Mouse (Mus musculus): ENCODE measurements around the gene Gm28551.
"Not testable (repeated sequence)": the region's sequence is repeated elsewhere in the genome, so short reads cannot be mapped to it uniquely, and the experiment has no call there.

The Gm28551 gene

DNA sequence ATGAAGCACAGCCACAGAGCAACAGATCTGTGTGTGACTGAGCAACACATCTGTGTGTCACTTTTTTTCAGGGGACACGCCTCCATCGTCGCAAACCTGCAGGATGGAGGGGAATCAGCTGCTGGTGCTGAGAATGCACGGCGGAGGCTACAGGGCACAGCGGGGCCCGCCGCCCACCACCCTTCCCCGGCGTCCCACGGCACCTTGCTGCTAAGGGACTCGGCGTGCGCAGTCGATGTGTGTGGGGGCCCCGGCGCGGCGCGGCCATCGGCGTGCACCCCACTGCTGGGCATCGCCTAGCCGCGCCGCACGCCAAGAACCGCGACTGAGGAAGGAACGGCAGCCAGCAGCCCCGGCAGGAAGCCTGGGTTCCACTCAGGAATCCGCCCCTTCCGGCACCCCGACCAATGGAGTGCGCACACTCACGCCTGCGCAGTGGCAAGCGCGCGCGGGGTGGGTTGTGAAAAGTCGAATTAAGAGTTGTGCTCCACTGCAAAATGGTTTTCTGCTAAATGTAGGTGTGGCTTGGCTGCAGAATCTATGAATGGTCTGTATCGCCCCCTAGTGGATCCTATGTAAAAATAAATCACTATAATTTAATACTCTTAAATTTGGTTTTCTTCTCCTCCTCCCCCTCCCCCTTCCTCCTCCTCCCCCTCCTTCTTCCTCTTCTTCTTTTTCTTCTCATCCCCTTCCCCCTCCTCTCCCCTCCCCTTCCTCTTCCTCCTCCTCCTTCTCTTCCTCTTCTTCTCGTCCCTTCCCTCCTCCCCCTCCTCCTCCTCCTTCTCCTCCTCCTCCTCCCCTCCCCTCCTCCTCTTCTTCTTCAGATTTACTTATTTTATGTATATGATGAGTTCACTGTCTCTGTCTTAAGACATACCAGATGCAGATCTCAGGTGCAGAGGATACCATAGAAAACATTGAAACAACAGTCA lies at the start of gene Gm28551, which contains the start of the genes Asdurf and Asnsd1:
Gene Gm28551, minus strand, starts transcription at position 341 of the 935 bp plus-strand sequence.
Gene Asdurf, minus strand, starts transcription at position 293 of the 935 bp plus-strand sequence.
Gene Asnsd1, minus strand, starts transcription at position 426 of the 935 bp plus-strand sequence.
- in situ Hi-C loops (cut with MboI, MseI): loop anchor here (5.0 to 10.0 kb wide), 2 partner anchors 55 to 398 kb away; partner anchors contain the start of genes Gm28778, Ormdl1 and Pms1

DNA sequence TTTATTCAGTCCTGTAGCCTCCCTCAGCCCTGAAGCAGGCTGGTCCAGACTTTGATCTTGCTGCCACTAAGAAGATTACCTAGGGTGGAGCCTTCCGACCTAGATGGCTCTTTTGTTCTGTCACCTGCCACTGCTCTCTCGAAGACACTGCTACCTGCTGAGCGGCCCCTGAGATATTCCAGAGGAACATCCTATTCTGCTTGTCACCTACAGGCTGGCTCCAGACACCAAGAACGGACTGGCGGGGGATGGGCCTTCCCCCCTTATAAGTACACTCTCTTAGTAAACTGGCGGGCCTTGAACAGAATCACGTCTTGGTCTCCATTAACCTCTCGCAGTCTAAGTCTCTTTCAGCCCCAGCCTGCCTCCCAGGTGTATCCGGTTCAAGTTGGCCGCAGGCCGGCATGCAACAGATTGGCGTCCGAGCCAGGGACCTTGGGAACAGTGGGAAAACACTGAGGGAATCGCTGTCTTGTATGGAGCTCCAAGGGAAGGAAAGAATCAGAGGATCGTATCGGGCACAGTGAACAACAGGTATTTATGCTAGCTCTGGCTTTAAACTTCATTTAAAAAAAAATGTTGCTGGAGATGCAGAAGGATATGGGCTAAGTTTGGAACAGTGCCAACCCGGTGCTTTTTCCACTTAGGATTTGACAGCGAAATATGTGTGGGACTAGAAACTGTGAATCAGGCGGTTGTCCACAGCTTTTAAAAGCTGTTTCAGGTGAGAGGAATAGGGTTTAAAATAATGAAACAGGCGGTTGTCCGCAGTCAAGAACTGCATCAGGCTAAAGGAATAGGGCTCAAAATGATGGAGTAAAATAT lies 41.7 kb upstream of the Gm28551 start:
- in situ Hi-C loops (cut with MboI, MseI): not testable (repeated sequence)

DNA sequence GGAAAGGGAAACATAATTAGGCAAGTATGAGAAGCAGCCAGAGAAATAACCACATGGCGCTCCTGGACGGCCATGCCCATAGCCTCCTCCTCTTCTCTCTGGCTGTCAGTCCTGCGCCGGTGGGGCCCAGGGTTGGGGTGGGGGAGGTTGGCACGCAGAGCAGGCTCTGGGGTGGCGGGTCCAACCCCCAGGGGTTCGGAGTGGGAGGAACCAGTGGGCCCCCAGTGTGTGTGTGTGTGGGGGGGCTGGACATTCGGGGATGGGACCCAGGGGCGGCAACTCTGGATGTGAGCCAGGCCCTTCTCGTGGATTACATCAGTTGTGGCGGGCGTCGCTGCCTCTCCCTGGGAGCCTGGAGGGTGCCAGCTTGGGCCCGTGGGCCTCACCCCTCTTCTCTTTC lies 36.3 kb upstream of the Gm28551 start:
- in situ Hi-C loops (cut with MboI, MseI): no loop called here

DNA sequence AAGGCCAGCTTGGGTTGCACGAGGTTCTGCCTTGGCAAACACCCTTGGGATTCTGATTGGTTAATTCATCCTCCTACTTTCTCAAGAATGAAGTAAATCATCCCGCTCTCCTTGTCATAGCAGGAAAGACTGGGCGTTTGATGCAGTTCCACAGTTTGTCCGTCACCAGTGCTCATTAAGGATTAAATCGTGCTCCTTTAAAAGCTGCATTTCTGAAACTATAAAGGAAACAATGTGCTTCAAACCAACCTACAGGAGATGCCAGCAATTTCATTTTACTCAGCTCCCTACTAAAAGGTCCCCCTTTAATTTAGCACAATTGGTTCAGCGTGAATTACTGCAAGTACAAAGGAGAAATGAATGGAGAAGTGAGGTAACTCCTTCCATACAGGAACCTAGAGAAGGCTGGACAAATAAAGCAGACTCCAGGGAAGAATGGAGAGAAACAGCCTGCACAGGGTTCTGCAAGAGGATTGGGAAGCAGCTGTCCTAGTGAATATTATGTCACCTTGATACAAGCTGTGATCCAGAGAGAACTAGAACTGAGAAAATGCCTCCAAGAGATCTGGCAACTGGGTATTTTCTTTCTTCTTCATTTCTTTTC lies 31.7 kb upstream of the Gm28551 start:
- in situ Hi-C loops (cut with MboI, MseI): no loop called here

DNA sequence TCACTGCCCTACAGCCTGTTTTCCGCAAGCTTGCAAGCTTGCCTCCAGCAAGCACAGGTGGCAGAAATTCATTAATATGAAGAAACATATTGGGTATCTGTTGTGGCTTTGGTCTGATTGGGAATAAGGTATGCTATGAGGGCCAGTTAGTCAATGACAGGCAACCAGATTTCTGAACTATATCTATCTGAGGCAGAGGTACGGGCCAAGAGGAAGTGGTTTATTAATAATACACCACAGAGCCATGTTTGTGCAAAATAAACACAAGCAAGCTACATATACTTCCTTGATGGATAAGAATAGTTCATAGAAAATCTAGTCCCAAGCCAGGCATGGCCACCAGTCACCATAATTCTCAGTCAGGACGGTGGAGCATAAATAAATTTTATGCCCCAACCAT lies 25.3 kb upstream of the Gm28551 start:
- in situ Hi-C loops (cut with MboI, MseI): loop anchor here (10.0 kb wide), 1 partner anchor 283 kb away; no protein-coding TSS in a partner anchor

DNA sequence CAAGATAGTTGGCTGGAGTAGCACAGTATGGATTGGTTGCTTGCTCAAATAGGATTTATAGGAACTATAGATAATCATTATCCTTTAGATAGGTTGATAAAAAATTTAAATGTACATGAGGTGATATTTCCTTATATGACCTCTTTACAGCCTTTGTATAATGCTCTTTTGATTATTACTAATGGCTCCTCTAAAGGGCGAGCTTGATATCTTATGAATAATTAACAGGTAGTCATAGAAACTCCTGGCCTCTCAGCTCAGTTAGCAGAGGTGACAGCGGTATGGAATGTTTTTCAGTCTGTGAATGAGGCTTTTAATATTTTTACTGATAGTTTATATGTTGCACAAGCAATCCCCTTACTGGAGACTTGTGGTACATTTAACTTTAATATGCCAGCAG lies 23.5 kb upstream of the Gm28551 start:
- in situ Hi-C loops (cut with MboI, MseI): loop anchor here (10.0 kb wide), 1 partner anchor 281 kb away; no protein-coding TSS in a partner anchor

DNA sequence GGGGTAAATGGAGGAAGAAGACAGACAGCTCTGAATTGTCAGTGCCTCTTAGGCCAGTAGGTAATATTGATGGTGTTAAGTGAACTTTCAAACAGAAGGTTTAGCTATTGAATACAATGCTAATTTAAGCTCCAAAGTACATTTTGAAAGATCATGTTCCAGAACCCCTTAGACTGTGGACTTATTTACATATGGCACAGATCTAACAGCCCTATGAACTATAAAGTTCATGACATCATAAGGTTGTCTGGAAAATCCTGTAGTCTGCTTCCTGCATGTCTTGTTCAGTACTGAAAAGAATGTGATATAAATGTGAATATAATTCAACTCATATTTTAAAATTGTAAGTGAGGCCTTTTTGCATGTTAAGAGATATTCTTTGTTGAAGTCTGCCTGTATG lies 6.5 kb upstream of the Gm28551 start:
- in situ Hi-C loops (cut with MboI, MseI): loop anchor here (10.0 kb wide), 1 partner anchor 404 kb away; no protein-coding TSS in a partner anchor

DNA sequence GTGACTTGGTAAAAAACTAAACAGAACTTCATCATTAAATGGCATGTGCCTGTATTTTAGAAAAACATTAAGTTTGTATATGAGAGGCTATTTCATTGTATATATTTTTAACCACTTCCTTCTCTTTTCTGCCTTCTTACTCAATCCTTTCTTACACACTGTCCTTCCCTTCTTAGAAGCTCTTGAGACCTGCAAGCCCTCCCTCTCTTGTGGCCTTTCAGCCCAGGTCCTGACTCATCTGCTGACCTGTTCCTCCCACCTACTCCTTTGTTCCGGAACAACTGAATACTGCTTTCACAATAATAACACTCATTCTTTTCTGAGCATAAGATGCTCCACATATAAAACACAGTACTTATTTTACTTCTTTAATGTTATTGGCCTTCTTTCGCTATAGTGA lies 11.4 kb downstream of the Gm28551 start:
- in situ Hi-C loops (cut with MboI, MseI): no loop called here

DNA sequence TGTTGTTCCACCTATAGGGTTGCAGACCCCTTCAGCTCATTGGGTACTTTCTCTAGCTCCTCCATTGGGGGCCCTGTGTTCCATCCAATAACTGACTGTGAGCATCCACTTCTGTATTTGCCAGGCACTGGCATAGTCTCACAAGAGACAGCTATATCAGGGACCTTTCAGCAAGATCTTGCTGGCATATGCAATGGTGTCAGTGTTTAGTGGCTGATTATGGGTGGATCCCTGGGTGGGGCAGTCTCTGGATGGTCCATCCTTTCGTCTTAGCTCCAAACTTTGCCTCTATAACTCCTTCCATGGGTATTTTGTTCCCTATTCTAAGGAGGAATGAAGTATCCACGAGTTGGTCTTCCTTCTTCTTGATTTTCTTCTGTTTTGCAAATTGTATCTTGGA lies 15.1 kb downstream of the Gm28551 start:
- in situ Hi-C loops (cut with MboI, MseI): not testable (repeated sequence)

DNA sequence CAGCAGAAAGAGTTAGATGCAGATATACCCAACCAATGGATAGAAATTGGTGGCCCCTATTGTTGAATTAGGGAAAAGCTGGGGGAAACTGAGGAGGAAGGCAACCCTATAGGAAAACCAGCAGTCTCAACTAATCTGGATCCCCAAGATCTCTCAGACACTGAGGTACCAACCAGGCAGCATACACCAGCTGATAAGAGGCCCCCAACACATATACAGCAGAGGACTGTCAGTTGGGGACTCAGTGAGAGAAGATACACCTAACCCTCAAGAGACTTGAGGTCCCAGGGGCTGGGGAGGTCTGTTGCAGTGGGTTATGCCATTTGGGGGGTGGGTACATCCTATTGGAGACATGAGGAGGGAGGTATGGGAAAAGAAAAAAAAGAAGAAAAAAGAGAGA lies 17.0 kb downstream of the Gm28551 start:
- in situ Hi-C loops (cut with MboI, MseI): no loop called here

DNA sequence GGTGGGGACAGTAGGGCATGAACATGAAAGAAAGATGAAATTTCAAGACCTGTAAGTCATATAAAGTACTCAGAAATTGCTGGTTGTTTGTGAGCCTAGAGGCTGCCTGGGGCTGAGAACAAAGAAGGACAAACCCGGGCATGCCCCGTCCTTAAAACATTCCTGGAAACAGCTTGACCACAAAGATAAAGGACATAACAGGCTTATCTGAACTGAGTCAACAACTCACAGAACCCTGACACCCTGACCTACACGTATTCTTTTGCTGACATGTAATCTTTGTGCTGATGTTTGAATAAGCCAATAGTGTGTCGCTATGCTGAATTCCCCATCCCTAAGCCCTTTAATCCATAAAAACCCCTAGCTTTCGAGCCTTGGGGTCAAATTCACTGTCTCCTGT lies 18.9 kb downstream of the Gm28551 start:
- in situ Hi-C loops (cut with MboI, MseI): not testable (repeated sequence)

DNA sequence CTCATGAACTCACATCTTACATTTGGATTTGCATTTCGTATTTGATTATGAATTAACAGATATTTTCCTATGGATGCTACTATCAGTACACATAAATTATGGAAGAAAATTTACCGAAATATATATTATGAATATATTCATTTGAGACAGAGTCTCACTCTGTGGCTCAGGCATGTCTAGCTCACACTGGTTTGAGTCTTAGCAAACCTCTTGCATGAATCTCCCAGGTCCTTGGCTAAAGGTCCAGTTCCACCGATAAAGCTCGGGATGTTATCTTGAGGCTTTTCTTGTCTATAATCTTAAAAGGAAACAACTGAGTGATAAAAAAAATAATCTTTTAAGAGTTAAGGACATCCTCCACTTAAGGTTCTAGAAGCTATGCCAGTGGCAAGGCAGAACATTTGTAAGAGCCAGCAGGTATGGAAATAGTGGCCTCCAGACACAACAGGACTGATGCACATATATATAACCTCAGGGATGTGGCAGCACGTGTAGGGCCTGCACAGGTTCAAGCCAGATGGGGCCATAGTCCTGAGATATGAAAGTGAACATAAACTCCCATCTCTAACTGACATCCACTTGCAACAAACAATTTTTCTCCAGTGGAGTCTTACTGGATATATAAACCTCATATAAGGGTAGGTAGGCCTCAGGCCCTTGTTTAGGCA lies 27.5 kb downstream of the Gm28551 start:
- in situ Hi-C loops (cut with MboI, MseI): no loop called here

DNA sequence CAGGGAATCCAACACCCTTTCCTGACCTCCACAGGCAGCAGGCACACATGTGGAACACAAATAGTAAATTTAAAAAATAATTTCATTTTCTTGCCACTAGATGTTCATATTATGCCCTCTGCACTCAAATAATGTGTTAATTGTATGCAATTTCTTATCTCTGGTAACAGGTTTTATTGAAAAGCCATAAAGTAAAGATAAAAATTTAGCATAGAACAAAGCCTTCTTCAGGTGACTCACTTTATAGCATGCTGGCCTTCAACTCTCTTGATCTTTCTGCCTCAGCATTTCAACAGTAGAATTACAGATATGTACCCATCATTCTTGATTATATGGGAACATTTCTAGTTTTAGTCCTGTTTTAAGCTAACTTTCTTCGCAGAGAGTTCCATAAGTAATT lies 28.2 kb downstream of the Gm28551 start:
- in situ Hi-C loops (cut with MboI, MseI): no loop called here

DNA sequence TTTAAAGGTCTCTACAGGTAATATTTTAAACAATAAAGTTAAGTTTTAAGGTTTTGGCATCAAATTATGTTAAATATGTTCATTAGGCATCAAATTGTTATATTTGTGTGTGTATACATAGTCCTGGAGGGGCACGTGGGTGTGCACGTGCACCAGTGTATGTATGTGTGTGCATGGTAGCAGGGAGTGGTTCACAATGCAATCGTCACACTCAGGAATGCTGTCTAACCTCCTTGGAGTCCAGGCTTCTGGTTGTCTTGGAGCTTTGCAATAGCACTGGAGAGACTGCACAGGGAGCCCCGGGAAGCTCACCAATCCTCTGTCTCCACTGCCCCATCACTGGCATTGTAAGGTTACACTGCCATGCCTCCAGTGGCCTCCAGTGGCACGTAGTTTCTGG lies 29.2 kb downstream of the Gm28551 start:
- in situ Hi-C loops (cut with MboI, MseI): no loop called here

DNA sequence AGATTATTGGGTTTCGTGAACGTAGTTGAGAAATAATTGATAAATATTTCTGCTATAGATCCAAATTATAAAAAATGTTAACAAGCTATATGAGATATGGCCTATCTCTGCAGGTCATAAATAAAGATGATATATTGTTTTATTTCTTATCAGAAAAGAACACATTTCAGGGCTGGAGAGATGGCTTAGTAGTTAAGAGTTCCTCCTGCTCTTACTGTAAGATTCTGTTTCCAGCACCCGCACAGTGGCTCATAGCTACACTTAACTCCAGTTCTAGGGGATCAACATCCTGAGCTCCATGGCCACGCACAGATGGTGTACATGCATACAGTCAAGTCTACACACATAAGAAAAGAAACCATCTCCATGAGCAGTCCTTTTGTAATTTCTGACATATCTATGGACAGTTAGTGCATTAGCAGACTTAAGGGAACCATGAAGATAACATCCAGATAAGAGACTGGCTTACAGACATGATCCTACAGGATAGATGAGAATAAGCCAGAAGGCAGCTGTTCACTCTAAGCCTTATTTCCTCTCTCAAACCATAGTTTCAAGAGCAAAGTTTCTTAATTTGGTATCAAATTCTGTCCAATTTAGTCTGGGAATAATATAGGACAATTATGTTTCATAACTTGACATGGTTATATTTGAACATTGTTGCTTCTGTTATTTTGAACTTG lies 30.7 kb downstream of the Gm28551 start:
- in situ Hi-C loops (cut with MboI, MseI): no loop called here

DNA sequence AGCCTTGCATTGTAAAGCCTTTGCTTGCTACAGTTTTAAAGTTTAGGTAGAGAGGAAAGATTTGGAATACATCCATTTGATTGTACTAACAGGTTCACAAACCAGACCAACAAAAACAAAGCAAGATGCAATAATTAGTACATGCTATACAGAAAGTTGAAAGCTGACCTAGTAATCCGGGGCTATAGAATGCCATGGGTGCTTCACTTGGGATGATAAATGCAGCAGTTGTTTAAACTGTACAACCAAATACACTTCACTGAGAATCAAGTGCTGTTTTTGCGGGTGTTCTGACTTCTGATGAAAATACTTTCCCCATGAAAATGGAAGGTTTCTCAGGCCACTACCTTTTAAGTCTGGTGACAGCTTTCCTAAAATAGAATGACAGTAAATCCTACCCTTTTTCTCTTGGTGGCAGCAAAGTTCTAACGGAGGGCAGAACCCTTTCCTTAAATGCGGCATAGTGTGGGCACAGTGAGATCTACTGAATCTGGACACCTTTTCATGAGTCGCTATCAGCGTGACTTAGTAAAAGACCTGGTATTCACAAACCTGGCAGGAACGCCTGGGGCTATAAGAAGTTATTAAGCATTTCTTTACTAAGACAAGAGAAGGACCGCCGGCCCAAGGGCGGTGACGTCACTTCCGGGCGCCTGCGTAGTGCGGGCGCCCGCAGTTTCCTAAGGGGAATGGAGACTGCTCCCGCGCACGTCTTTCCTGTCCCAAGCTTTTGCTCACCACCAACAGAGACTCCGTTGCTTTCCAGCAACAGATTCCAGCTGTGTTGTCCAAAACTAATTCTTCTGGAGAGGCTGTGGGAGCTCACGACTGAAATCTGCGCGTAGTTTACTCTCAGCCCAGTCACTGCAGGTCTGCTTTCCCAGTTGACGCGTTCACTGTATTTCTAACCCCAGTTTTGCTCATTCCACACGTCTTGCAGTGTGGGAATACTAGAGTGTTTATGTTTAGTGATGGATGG lies 39.2 kb downstream of the Gm28551 start, which contains the start of gene Osgepl1:
Gene Osgepl1, plus strand, starts transcription at position 636 of the 979 bp plus-strand sequence.
- in situ Hi-C loops (cut with MboI, MseI): loop anchor here (10.0 kb wide), 1 partner anchor 858 kb away; no protein-coding TSS in a partner anchor

DNA sequence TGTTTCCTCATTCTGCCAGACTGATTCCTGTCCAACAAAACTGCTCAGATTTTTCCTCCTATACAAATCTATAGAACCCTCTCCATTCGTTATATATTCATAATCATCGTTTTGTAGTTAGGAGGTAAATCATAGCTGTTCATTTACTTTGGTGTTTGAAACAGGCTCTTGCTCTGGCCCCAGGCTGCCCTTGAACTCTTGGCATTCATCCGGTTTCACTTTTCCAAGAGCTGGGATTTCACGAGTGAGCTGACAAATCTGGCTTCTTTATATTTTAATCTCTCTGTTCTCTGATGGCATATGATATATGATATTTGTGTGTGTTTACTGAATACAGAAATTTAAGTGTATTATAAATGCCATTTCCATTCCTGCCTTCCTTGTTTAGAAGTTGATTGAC lies 52.0 kb downstream of the Gm28551 start:
- in situ Hi-C loops (cut with MboI, MseI): no loop called here

DNA sequence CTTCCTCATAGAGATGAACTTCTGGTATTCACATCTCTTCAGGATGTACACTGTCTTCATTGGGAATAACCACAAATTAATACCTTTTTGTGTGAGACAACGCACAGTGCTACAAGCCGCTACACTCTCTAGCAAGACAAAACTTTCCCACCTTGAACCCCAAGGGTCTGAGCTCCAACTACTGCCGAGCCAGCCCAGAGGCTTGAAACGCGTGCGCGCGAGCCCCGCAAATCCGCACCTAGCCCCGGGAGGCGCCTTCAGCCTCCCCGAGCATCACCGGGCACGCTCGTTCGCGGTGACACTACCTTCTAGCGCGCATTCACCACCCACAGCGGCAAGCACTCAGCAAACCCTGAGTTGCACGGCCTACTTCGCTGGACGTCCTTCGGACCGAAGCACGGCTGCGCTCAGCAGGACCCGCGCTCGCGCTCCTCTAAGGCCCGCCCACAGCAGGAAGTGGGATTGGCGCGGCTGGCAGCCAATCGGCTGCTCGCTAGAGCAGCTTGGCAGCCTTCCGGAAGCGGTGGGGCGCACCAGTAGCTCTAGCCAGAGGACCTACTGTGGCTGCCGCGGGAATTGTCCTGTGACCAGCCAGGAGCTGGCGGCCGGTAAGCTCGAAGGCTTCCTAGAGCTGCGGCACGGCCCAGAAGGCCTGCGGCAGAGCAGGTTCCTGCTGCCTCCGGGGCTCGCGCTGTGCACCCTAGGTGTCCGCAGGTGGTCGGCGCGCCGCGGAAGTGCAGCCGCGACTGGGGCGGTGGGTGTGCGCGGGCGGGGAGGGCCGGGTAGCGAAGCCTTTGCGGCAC lies 55.7 kb downstream of the Gm28551 start, which contains the start of the genes Pms1, Ormdl1 and Gm28778:
Gene Pms1, minus strand, starts transcription at position 438 of the 803 bp plus-strand sequence.
Gene Ormdl1, plus strand, starts transcription at position 515 of the 803 bp plus-strand sequence.
Gene Gm28778, plus strand, starts transcription at position 531 of the 803 bp plus-strand sequence.
- in situ Hi-C loops (cut with MboI, MseI): loop anchor here (5.0 to 10.0 kb wide), 2 partner anchors 56 to 242 kb away; partner anchors contain the start of genes Asdurf, Asnsd1 and Gm28551

Data from regulatory T cell (primary cell).